Mouse (Mus musculus) liver, embryonic 11.5 days (tissue): Measurements from ENCODE around the gene Gm43191. TPM values are rescaled to one million over a fixed set of nuclear protein-coding genes. Genes with fewer than 3 reads are reported as not detected.
"Not testable (repeated sequence)": the region's sequence is repeated elsewhere in the genome, so short reads cannot be mapped to it uniquely, and the experiment has no call there.

ENCODE experiments used
- ATAC-seq: fragments of 200-750 bp; cut with Nextera tagmentation; replicated peaks from 2 replicates; pipeline ENCODE4 v1.8.0; 2017; ENCODE audit warnings: moderate number of reproducible peaks, mild to moderate bottlenecking, moderate TSS enrichment, moderate library complexity; ENCODE audit not compliant: low FRiP score
- DNase-seq: peaks from one replicate; pipeline ENCODE4 v3.0.0-alpha.2; 2017; ENCODE audit warnings: low spot score
- H3K27ac ChIP-seq: fragments of 300-500 bp; sonication (generic); 2 replicates; pipeline ENCODE4 v1.5.1; 2014; ENCODE audit warnings: mild to moderate bottlenecking, low read depth, low read length, control low read depth
- H3K27me3 ChIP-seq: fragments of 300-500 bp; sonication (generic); replicated peaks from 2 replicates; pipeline ENCODE4 v1.6.1; 2014; ENCODE audit warnings: low read length, mixed read lengths; ENCODE audit not compliant: control insufficient read depth, insufficient read depth
- H3K36me3 ChIP-seq: fragments of 300-500 bp; sonication (generic); 2 replicates; pipeline ENCODE4 v1.6.1; 2014; ENCODE audit warnings: mild to moderate bottlenecking, low read length, moderate library complexity, mixed read lengths; ENCODE audit not compliant: control insufficient read depth, insufficient read depth
- H3K4me1 ChIP-seq: fragments of 300-500 bp; sonication (generic); replicated peaks from 2 replicates; pipeline ENCODE4 v1.6.1; 2014; ENCODE audit warnings: low read length, mixed read lengths; ENCODE audit not compliant: control insufficient read depth, insufficient read depth
- H3K4me2 ChIP-seq: fragments of 300-500 bp; sonication (generic); 2 replicates; pipeline ENCODE4 v1.6.1; 2014; ENCODE audit warnings: mild to moderate bottlenecking, control low read depth, moderate library complexity
- H3K4me3 ChIP-seq: fragments of 300-500 bp; sonication (generic); 2 replicates; pipeline ENCODE4 v1.5.1; 2014; ENCODE audit warnings: low read depth, low read length, control low read depth
- H3K9ac ChIP-seq: fragments of 300-500 bp; sonication (generic); 2 replicates; pipeline ENCODE4 v1.6.1; 2014; ENCODE audit warnings: low read depth, low read length, control low read depth
- H3K9me3 ChIP-seq: fragments of 300-500 bp; sonication (generic); 2 replicates; pipeline ENCODE4 v1.6.1; 2016; ENCODE audit warnings: low read length, inconsistent platforms, mixed read lengths; ENCODE audit not compliant: control insufficient read depth
- WGBS: fragments of 180-500 bp; shearing (Covaris S2); extraction: QIAGEN DNeasy Blood & Tissue Kit; methylation state at CpG from one replicate; pipeline ENCODE4 v1.1.7; 2014; 5-methylcytosine and 5-hydroxymethylcytosine counted together
- polyA plus RNA-seq: library from polyadenylated mRNA; unstranded; fragments of >200 nt; fragmentation: Nextera tagmentation; extraction: Ambion mirVana; gene quantifications from 2 replicates; pipeline ENCODE4 v1.2.1, GENCODE M21; 2014

Gm43191 gene
- polyA plus RNA-seq, 1 experiment from 2014 or later = 0.30 TPM

DNA sequence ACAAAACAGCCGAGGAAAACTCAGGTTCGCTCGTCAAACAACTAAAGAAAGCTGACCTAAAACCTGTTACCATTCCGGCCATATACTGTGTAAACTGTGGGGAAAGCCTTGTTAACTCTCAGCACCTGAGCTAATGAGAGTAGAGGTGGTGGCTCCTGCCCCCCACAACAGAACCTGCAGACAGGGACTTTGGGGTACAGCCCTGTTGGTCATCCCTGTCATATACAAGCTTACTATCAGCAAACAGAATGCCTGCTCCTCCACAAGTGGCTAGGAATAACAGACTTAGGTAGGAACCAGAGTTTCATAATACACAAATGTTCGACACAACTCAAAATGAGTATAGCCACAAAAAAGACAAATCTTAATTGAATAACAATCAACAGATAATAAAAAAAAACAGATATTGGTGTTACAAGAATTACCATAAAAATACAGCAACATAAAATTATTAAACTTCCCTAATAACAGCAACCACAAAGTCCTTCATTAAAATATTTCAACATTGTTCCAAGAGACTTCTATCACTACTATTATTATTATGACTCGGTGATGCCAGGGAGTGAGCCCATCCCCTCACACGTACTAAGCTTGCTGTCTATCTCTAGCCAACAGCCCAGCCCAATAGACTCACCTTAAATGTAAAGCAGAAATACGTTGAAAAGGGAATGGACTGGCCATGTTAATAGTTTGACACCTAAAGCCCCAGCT lies 14.1 kb upstream of the Gm43191 start:
- WGBS = 61% methylated on average over 8 of the region's 8 CpGs
- Histone ChIP-seq H3K9me3 (no peaks in the 10 kb centered on the region), H3K27ac (peak overlapping the region; percentile 90), H3K36me3 (no peaks in the 10 kb centered on the region; the same call in 1 of the 2 replicates), H3K4me1 (peaks cover 21% of the 10 kb centered on the region), H3K27me3 (no peaks in the 10 kb centered on the region), H3K4me3 (peak overlapping the region; percentile 13; the same call in 1 of the 2 replicates), H3K9ac (peak overlapping the region; percentile 28), H3K4me2 (peak overlapping the region; percentile 65)
- no peak for DNase-seq
- peak; percentile 72 for ATAC-seq

- Histone ChIP-seq H3K27me3 (no peaks in the 10 kb centered on the region), H3K27ac (peak overlapping the region; percentile 90), H3K4me3 (peak overlapping the region; percentile 13; the same call in 1 of the 2 replicates), H3K4me2 (peak overlapping the region; percentile 65), H3K36me3 (no peaks in the 10 kb centered on the region; the same call in 1 of the 2 replicates), H3K9ac (peak overlapping the region; percentile 28; the same call in 1 of the 2 replicates), H3K4me1 (peaks cover 21% of the 10 kb centered on the region), H3K9me3 (no peaks in the 10 kb centered on the region)
- no peak for DNase-seq
- ATAC-seq = peak; percentile 86
- WGBS = 43% methylated on average over 3 of the region's 3 CpGs
Measured at GRCm38 (mm10) chr3:116694312-116694711, 13.3 kb upstream of the Gm43191 start.

DNA sequence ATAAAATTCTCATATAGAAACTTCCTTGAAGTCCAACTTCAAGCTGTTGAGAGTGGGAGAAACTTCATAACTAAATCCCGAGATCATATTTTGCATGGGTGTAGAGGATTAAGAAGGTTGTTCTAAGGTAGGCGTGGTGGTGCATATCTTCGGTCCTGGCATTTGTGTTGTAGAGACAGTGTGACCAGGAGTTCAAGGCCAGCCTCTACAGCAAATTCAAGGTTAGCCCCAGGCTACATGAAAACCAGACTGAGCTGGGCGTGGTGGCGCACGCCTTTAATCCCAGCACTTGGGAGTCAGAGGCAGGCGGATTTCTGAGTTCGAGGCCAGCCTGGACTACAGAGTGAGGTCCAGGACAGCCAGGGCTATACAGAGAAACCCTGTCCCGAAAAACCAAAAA lies 16.8 kb downstream of the Gm43191 start:
- not testable (repeated sequence) for H3K27ac ChIP-seq, ATAC-seq, H3K27me3 ChIP-seq, H3K36me3 ChIP-seq, DNase-seq, H3K9ac ChIP-seq, H3K4me2 ChIP-seq, H3K9me3 ChIP-seq, H3K4me3 ChIP-seq
- H3K4me1 ChIP-seq = peaks cover 13% of the 10 kb centered on the region
- 87% methylated on average over 9 of the region's 9 CpGs for WGBS

- peak within 1 kb of the TSS; percentile 96 for H3K4me3 ChIP-seq
- H3K9ac ChIP-seq = peak within 1 kb of the TSS; percentile 96
- peak within 1 kb of the TSS; percentile 74 for H3K4me2 ChIP-seq
- H3K4me1 ChIP-seq = peaks cover 26% of the 10 kb centered on the region
- peak within 1 kb of the TSS; percentile 93 for H3K27ac ChIP-seq
- peak; percentile 98 for ATAC-seq
- DNase-seq = peak; percentile 99
- peaks cover under 1% of the 10 kb centered on the region; the same call in 1 of the 2 replicates for H3K36me3 ChIP-seq
- under 1% methylated on average over 39 of the region's 39 CpGs for WGBS
- H3K9me3 ChIP-seq = no peaks in the 10 kb centered on the region
- H3K27me3 ChIP-seq = no peaks in the 10 kb centered on the region
Measured at GRCm38 (mm10) chr3:116662463-116662863, 18.6 kb downstream of the Gm43191 start, which contains the start of gene Mfsd14a. Gene Mfsd14a, minus strand, starts transcription at chr3:116662677.

- DNase-seq = peak; percentile 72
- H3K4me1 ChIP-seq = peaks cover 28% of the 10 kb centered on the region
Measured at GRCm38 (mm10) chr3:116661870-116662414, 19.1 kb downstream of the Gm43191 start.

DNA sequence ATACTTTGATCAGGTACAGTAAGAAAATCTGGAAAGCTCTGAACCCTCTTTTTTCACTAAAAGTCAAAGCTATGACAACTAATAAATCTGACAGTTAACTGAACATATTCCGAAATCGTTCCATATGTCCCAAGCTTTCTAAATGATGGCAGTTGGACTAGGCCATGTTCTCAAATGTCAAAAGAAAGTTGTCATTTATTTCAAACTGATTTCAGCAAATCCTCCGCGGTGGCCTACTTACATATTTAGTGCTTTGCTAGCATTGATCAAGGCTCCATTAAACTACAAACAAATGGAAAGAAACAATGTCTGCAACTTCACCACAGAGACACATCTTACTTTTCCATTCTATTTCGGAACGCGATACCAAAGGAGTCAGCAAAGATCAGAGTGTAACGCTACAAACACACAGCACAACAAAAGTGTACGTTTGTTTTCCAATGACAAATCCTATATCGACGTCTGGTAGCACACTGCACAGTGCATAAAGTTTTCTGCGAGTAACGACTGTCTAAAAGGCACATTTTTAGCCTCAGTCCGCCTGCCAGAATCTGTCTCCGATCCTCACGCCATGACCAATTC lies 19.7 kb downstream of the Gm43191 start:
- Histone ChIP-seq H3K9ac (peak overlapping the region; percentile 96), H3K4me1 (peaks cover 28% of the 10 kb centered on the region), H3K4me3 (peak overlapping the region; percentile 96), H3K27ac (peak overlapping the region; percentile 93), H3K4me2 (peak overlapping the region; percentile 60), H3K27me3 (no peaks in the 10 kb centered on the region), H3K9me3 (no peaks in the 10 kb centered on the region), H3K36me3 (no peaks in the 10 kb centered on the region)
- no peak for DNase-seq
- 5% methylated on average over 16 of the region's 16 CpGs for WGBS
- ATAC-seq = no peak

More at GRCm38 (mm10) chr3:116661870-116662414, 19.1 kb downstream of the Gm43191 start:
- peak overlapping the region; percentile 93 for H3K27ac ChIP-seq
- peak; percentile 80 for ATAC-seq
- H3K4me3 ChIP-seq = peak overlapping the region; percentile 96
- H3K4me2 ChIP-seq = peak overlapping the region; percentile 60
- no peaks in the 10 kb centered on the region for H3K27me3 ChIP-seq
- under 1% methylated on average over 67 of the region's 68 CpGs for WGBS
- peak overlapping the region; percentile 96 for H3K9ac ChIP-seq
- H3K36me3 ChIP-seq = no peaks in the 10 kb centered on the region
- H3K9me3 ChIP-seq = no peaks in the 10 kb centered on the region

DNA sequence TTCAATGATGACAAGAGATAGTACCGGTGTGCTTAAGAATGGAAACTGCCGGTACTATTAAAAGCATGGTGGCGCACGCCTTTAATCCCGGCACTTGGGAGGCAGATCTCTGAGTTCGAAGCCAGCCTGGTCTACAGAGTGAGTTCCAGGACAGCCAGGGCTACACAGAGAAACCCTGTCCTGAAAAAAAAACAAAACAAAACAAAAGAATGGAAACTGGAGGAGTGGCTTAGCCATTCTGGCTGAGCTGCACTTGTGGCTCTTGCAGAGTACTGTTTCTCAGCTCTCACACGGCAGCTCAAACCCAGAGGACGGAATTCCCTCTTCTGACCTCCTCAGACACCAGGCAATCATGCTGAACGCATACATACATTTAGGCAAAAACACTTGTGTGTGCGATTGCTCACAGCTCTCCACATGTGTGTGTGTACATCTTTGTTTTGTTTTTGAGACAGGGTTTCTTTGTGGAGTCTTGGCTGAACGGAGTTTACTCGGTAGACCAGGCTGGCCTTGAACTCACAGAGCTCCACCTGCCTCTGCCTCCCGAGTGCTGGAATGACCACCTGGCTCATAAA lies 21.1 kb downstream of the Gm43191 start:
- Histone ChIP-seq H3K27me3 (no peaks in the 10 kb centered on the region), H3K36me3 (no peaks in the 10 kb centered on the region), H3K4me1 (peaks cover 31% of the 10 kb centered on the region), H3K9me3 (no peaks in the 10 kb centered on the region), H3K4me3 (peak overlapping the region; percentile 96; the same call in 1 of the 2 replicates), H3K27ac (no peak overlapping the region), H3K4me2 (peak overlapping the region; percentile 60), H3K9ac (no peak overlapping the region)
- 74% methylated on average over 13 of the region's 13 CpGs for WGBS
- no peak for ATAC-seq
- no peak for DNase-seq

DNA sequence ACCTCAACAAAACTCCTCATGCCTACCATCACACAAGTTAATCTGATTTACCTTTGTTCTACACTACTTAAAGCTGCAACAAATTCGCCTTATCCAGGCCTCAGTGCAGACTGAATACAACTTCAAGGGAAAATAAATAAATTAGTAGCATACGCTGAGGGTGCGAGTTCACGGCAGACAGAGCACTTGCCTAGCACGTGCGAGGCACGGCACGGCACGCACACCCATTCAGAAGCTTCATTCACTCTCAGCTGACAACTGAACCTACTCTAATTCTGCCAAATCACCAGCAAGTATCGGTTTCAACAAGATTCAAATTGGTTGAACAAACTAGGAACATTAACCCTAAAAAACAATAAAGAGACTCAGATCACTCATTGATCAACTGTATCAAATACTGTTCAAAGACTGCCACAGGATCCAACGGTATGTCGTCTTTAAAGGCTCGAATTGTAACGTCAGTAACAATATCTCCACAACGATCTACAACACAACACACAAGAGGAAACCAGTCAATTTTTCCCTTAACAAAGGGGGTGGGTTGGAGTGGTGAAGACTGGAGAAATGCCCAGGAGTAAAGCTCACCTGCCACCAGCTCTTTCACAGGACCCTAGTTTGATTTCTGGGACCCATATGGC lies 22.0 kb downstream of the Gm43191 start:
- Histone ChIP-seq H3K4me3 (no peak overlapping the region), H3K9ac (no peak overlapping the region)

More for the DNA sequence above, 22.0 kb downstream of the Gm43191 start:
- 76% methylated on average over 15 of the region's 15 CpGs for WGBS
- H3K9me3 ChIP-seq = no peaks in the 10 kb centered on the region
- H3K27ac ChIP-seq = no peak overlapping the region; the same call in 1 of the 2 replicates
- DNase-seq (no peak), ATAC-seq (no peak)
- H3K4me1 ChIP-seq = peaks cover 32% of the 10 kb centered on the region
- peak overlapping the region; percentile 28 for H3K4me2 ChIP-seq
- no peaks in the 10 kb centered on the region for H3K36me3 ChIP-seq
- no peaks in the 10 kb centered on the region for H3K27me3 ChIP-seq
